Mouse (Mus musculus) liver, embryonic 15.5 days (tissue): ENCODE measurements around the gene Rbp1. TPM values are rescaled to one million over a fixed set of nuclear protein-coding genes. Genes with fewer than 3 reads are reported as not detected.

ENCODE experiments used
- ATAC-seq: fragments of 200-750 bp; cut with Nextera tagmentation; 2 replicates; pipeline ENCODE4 v1.8.0; 2017; ENCODE audit warnings: moderate number of reproducible peaks, mild to moderate bottlenecking, moderate library complexity; ENCODE audit not compliant: insufficient read depth
- H3K27ac ChIP-seq: fragments of 300-500 bp; sonication (generic); replicated peaks from 2 replicates; pipeline ENCODE4 v1.5.1; 2015; ENCODE audit warnings: mild to moderate bottlenecking, inconsistent platforms
- H3K27me3 ChIP-seq: fragments of 300-500 bp; sonication (generic); 2 replicates; pipeline ENCODE4 v1.6.1; 2015; ENCODE audit warnings: mild to moderate bottlenecking, inconsistent platforms
- H3K36me3 ChIP-seq: fragments of 300-500 bp; sonication (generic); replicated peaks from 2 replicates; pipeline ENCODE4 v1.6.1; 2015; ENCODE audit warnings: moderate library complexity, mild to moderate bottlenecking, inconsistent platforms
- H3K4me1 ChIP-seq: fragments of 300-500 bp; sonication (generic); replicated peaks from 2 replicates; pipeline ENCODE4 v1.6.1; 2015; ENCODE audit warnings: inconsistent platforms
- H3K4me2 ChIP-seq: fragments of 300-500 bp; sonication (generic); 2 replicates; pipeline ENCODE4 v1.6.1; 2015; ENCODE audit warnings: moderate library complexity, mild to moderate bottlenecking, inconsistent platforms
- H3K4me3 ChIP-seq: fragments of 300-500 bp; sonication (generic); replicated peaks from 2 replicates; pipeline ENCODE4 v1.5.1; 2015; ENCODE audit warnings: mild to moderate bottlenecking, inconsistent platforms
- H3K9ac ChIP-seq: fragments of 300-500 bp; sonication (generic); 2 replicates; pipeline ENCODE4 v1.6.1; 2015; ENCODE audit warnings: moderate library complexity, mild to moderate bottlenecking, inconsistent platforms
- H3K9me3 ChIP-seq: fragments of 300-500 bp; sonication (generic); replicated peaks from 2 replicates; pipeline ENCODE4 v1.6.1; 2016; ENCODE audit warnings: inconsistent platforms
- WGBS: fragments of 180-500 bp; shearing (Covaris S2); methylation state at CpG from one replicate; pipeline ENCODE4 v1.1.7; 2015; ENCODE audit warnings: mixed read lengths; ENCODE audit not compliant: insufficient replicate concordance; 5-methylcytosine and 5-hydroxymethylcytosine counted together
- polyA plus RNA-seq: library from polyadenylated mRNA; unstranded; fragments of >200 nt; fragmentation: Nextera tagmentation; extraction: Ambion mirVana; gene quantifications from 2 replicates; pipeline ENCODE4 v1.2.1, GENCODE M21; 2015

Gene Rbp1
- polyA plus RNA-seq, 1 experiment from 2014 or later = 38.6 TPM

DNA sequence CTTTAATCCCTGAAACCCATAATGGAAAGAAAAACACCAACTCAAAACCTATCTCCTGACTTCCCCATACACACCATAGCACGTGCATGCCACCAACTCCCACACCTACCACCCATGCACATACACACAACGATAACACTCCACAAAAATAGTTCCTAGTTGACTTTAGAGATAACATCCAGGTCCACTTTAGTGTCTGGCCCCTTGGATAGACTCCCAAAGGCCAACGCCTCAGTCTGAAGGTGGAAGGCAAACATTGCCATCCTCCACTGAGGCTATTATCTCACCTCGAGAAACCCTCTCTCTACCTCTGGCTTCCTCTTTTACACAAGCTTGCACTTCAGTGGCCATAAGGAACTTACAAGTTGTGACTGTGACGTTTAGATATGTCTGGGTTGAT, 69.5 kb downstream of the Rbp1 start:
- peak; percentile 13; the same call in 1 of the 2 replicates for ATAC-seq
- H3K9me3 ChIP-seq = no peaks in the 10 kb centered on the region
- H3K27me3 ChIP-seq = peaks cover 4% of the 10 kb centered on the region; the same call in 1 of the 2 replicates
- WGBS = 10% methylated on average over 5 of the region's 5 CpGs
- no peak overlapping the region for H3K4me3 ChIP-seq
- H3K9ac ChIP-seq = no peak overlapping the region
- H3K36me3 ChIP-seq = no peaks in the 10 kb centered on the region
- H3K27ac ChIP-seq = no peak overlapping the region
- H3K4me2 ChIP-seq = no peak overlapping the region
- peaks cover 51% of the 10 kb centered on the region for H3K4me1 ChIP-seq

DNA sequence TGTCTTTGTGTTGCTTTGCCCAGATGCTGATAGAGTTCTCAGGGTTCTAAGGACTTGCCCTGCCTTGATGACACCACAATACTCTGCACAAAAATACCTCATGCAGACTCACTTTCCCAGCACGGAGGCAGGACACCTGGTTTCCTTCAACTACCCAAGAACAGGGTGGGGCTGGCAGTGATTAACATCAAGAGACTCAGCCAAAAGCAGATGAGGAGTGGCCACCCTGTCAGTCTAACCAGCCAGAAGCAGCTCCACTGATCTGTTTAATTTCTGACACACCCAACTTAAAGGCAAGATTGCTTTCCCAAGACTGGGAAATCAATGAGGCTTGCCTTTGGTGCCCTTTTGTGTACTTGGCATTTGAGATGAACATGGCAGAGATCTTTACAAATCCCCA, 70.1 kb downstream of the Rbp1 start:
- peaks cover 4% of the 10 kb centered on the region; the same call in 1 of the 2 replicates for H3K27me3 ChIP-seq
- H3K9ac ChIP-seq = no peak overlapping the region
- no peaks in the 10 kb centered on the region for H3K9me3 ChIP-seq
- 15% methylated on average over 1 of the region's 1 CpGs for WGBS
- ATAC-seq = no peak
- no peak overlapping the region for H3K27ac ChIP-seq
- peaks cover 53% of the 10 kb centered on the region for H3K4me1 ChIP-seq
- no peak overlapping the region for H3K4me3 ChIP-seq
- H3K36me3 ChIP-seq = no peaks in the 10 kb centered on the region
- H3K4me2 ChIP-seq = no peak overlapping the region

Other genes starting within 250 kb of the Rbp1 start
- 28.0 and 28.6 TPM in 2 replicates for gene Nmnat3, start 135.5 kb upstream of the Rbp1 start, polyA plus RNA-seq
- gene Rbp2, start 63.2 kb downstream of the Rbp1 start, polyA plus RNA-seq = 14.6 and 36.4 TPM in 2 replicates
- gene Copb2, start 140.8 kb downstream of the Rbp1 start, polyA plus RNA-seq = 67.0 and 67.7 TPM in 2 replicates
- gene Mrps22, start 178.7 kb downstream of the Rbp1 start, polyA plus RNA-seq = 39.1 and 40.8 TPM in 2 replicates